Mouse (Mus musculus) limb, embryonic 13.5 days (tissue): ENCODE results near the gene Arhgap31. TPM values are rescaled to one million over a fixed set of nuclear protein-coding genes. Genes with fewer than 3 reads are reported as not detected.
A peak's percentile ranks its signal among the peaks of the same experiment; 100 is the strongest.
"Not testable (repeated sequence)": the region's sequence is repeated elsewhere in the genome, so short reads cannot be mapped to it uniquely, and the experiment has no call there.

Source experiments
- ATAC-seq: fragments of 200-750 bp; cut with Nextera tagmentation; 2 replicates; pipeline ENCODE4 v1.8.0; 2017; ENCODE audit warnings: low read depth, moderate number of reproducible peaks, moderate TSS enrichment; ENCODE audit not compliant: low FRiP score
- H3K27ac ChIP-seq: fragments of 300-500 bp; sonication (generic); 2 replicates; pipeline ENCODE4 v1.5.1; 2015; ENCODE audit warnings: inconsistent platforms, mild to moderate bottlenecking, moderate library complexity
- H3K27me3 ChIP-seq: fragments of 300-500 bp; sonication (generic); 2 replicates; pipeline ENCODE4 v1.6.1; 2015; ENCODE audit warnings: mild to moderate bottlenecking, inconsistent platforms
- H3K36me3 ChIP-seq: fragments of 300-500 bp; sonication (generic); 2 replicates; pipeline ENCODE4 v1.6.1; 2015; ENCODE audit warnings: inconsistent platforms, mild to moderate bottlenecking, moderate library complexity
- H3K4me1 ChIP-seq: fragments of 300-500 bp; sonication (generic); 2 replicates; pipeline ENCODE4 v1.6.1; 2015; ENCODE audit warnings: inconsistent platforms
- H3K4me2 ChIP-seq: fragments of 300-500 bp; sonication (generic); replicated peaks from 2 replicates; pipeline ENCODE4 v1.6.1; 2015; ENCODE audit warnings: inconsistent platforms, mild to moderate bottlenecking, moderate library complexity
- H3K4me3 ChIP-seq: fragments of 300-500 bp; sonication (generic); 2 replicates; pipeline ENCODE4 v1.5.1; 2015; ENCODE audit warnings: moderate library complexity, mild to moderate bottlenecking, inconsistent platforms
- H3K9ac ChIP-seq: fragments of 300-500 bp; sonication (generic); 2 replicates; pipeline ENCODE4 v1.6.1; 2015; ENCODE audit warnings: mild to moderate bottlenecking, inconsistent platforms
- H3K9me3 ChIP-seq: fragments of 300-500 bp; sonication (generic); 2 replicates; pipeline ENCODE4 v1.6.1; 2016; ENCODE audit warnings: inconsistent platforms
- WGBS: fragments of 180-500 bp; shearing (Covaris S2); methylation state at CpG from one replicate; pipeline ENCODE4 v1.1.7; 2015; 5-methylcytosine and 5-hydroxymethylcytosine counted together
- polyA plus RNA-seq: library from polyadenylated mRNA; unstranded; fragments of >200 nt; fragmentation: Nextera tagmentation; extraction: Ambion mirVana; gene quantifications from 2 replicates; pipeline ENCODE4 v1.2.1, GENCODE M21; 2015

Gene Arhgap31
- polyA plus RNA-seq, 1 experiment from 2014 or later, result 14.5 TPM

DNA sequence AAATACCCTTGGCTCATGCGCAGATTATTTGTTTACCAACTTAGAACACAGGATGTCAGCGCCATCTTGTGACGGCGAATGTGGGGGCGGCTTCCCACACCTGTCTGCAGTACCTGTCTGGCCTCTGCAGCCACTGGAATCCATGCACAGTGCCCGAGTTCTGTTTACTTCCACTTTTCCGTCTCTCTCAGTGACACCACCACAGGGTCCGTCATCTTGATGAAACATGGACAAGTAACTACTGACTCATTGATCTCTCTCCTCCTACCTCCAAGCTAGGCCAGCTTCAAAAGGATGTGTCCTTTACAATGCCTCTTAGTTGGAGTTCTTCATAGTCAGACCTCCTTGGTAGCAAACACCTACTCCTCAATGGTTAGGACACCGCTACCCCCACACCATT is 8.3 kb upstream of the Arhgap31 start:
- Histone ChIP-seq H3K9me3 (no peaks in the 10 kb centered on the region), H3K9ac (no peak overlapping the region), H3K4me1 (no peaks in the 10 kb centered on the region), H3K27ac (no peak overlapping the region), H3K27me3 (no peaks in the 10 kb centered on the region), H3K4me2 (no peak overlapping the region), H3K36me3 (no peaks in the 10 kb centered on the region), H3K4me3 (no peak overlapping the region)
- WGBS, result 93% methylated on average over 9 of the region's 9 CpGs
- no peak for ATAC-seq

DNA sequence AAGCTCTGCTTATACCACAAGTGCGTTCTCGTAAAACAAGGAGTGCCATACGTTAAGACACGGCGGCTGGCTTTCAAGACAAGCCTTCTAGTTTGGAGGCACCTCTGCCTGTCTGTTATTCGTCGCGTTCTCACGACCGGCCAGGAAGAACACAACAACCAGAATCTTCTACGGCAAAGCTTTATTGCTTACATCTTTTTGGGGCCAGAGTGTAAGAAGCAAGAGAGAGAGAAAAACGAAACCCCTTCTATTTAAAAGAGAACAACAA is 1.1 kb upstream of the Arhgap31 start:
- not testable (repeated sequence) for H3K36me3 ChIP-seq, H3K9me3 ChIP-seq, ATAC-seq, H3K9ac ChIP-seq, H3K27ac ChIP-seq, H3K27me3 ChIP-seq
- H3K4me3 ChIP-seq, result peak overlapping the region; percentile 73
- peak overlapping the region; percentile 71 for H3K4me2 ChIP-seq
- peaks cover 29% of the 10 kb centered on the region for H3K4me1 ChIP-seq
- 37% methylated on average over 11 of the region's 12 CpGs for WGBS

GRCm38 (mm10) chr16:38713404-38714258 is 557 bp upstream of the Arhgap31 start:
- Histone ChIP-seq H3K27ac (peak overlapping the region; percentile 95), H3K4me1 (peaks cover 31% of the 10 kb centered on the region), H3K27me3 (no peaks in the 10 kb centered on the region), H3K9me3 (no peaks in the 10 kb centered on the region), H3K4me3 (peak overlapping the region; percentile 73), H3K36me3 (no peaks in the 10 kb centered on the region), H3K4me2 (peak overlapping the region; percentile 71), H3K9ac (peak overlapping the region; percentile 87)
- peak; percentile 49 for ATAC-seq
- 16% methylated on average over 17 of the region's 17 CpGs for whole genome bisulfite sequencing

DNA sequence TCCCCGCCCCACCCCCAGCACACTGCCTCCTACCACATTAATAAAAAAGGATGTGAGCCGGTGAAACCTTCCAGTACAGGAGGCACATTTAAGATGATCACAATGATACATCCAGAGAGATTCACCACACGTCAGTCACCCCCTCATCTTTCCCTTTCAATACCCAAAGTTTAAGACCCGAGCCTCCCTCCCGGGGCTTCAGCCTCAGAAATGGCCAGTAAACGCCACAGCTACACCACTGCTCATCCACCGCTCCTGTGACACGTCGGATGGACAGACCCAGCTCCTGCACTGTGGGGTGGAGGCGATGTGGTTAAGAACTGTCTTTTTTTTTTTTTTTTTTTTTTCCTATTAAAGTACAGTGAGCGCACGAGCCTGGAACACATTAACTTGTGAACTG is 969 bp downstream of the Arhgap31 start:
- Histone ChIP-seq H3K9ac (peak overlapping the region; percentile 87), H3K9me3 (no peaks in the 10 kb centered on the region), H3K27me3 (no peaks in the 10 kb centered on the region), H3K4me3 (peak overlapping the region; percentile 73), H3K36me3 (no peaks in the 10 kb centered on the region), H3K4me2 (peak overlapping the region; percentile 71), H3K4me1 (peaks cover 32% of the 10 kb centered on the region), H3K27ac (peak overlapping the region; percentile 95; the same call in 1 of the 2 replicates)
- ATAC-seq, result peak; percentile 38
- WGBS, result 6% methylated on average over 12 of the region's 12 CpGs

DNA sequence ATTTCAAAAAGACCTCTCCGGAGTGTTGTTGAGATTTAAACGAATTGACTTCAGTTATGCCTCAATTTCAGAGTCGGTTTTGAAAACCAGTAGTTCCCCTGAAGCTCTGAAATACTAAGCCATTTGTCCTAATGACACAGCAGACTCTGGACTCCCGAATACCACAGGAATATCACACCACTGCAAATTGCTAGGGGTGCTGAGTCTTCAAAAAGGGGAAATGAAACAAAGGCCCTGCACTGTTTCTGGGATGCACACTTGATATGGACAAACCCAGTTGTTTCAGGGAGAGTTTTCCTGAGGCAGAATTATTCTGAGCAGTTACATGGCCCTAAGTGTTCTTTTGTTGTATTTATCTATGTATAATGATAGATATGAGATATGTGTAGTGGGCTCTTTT is 1.8 kb downstream of the Arhgap31 start:
- Histone ChIP-seq H3K4me3 (peak overlapping the region; percentile 73), H3K4me2 (peak overlapping the region; percentile 71), H3K27ac (no peak overlapping the region), H3K9me3 (no peaks in the 10 kb centered on the region), H3K36me3 (no peaks in the 10 kb centered on the region), H3K9ac (peak overlapping the region; percentile 87; the same call in 1 of the 2 replicates), H3K4me1 (peaks cover 41% of the 10 kb centered on the region), H3K27me3 (no peaks in the 10 kb centered on the region)
- no peak for ATAC-seq
- 30% methylated on average over 4 of the region's 4 CpGs for WGBS

DNA sequence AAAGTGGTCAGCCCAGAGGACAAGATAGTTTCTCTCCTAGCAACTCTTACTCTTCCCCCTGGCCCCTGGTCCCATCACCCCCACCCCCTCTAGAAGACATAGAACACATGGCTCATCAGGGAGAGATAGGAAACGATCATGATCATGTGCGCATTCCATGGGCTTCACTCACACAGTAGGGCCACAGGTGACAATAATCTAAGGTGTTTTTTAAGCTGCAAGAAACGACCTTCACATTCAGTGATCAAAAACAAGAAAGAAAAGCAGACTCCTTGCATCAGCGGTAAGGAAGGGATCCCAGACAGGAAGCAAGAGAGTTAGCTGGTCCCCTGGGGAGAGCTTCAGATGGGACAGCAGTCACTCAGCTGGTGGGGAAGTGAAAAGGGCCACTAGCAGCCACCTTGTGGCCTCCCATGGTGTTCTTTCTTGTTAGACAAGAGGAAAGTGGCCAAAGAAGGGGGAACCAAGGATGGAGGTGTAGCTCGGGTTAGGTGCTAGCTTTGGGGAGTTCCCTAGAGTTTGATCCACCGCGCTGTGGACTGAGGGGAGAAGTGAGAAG is 4.0 kb downstream of the Arhgap31 start:
- ATAC-seq, result no peak
- H3K27me3 ChIP-seq, result no peaks in the 10 kb centered on the region
- H3K9me3 ChIP-seq, result no peaks in the 10 kb centered on the region
- 61% methylated on average over 7 of the region's 7 CpGs for WGBS
- no peak overlapping the region for H3K27ac ChIP-seq
- H3K4me3 ChIP-seq, result no peak overlapping the region
- H3K9ac ChIP-seq, result no peak overlapping the region
- no peak overlapping the region for H3K4me2 ChIP-seq
- peaks cover 45% of the 10 kb centered on the region for H3K4me1 ChIP-seq
- no peaks in the 10 kb centered on the region for H3K36me3 ChIP-seq

DNA sequence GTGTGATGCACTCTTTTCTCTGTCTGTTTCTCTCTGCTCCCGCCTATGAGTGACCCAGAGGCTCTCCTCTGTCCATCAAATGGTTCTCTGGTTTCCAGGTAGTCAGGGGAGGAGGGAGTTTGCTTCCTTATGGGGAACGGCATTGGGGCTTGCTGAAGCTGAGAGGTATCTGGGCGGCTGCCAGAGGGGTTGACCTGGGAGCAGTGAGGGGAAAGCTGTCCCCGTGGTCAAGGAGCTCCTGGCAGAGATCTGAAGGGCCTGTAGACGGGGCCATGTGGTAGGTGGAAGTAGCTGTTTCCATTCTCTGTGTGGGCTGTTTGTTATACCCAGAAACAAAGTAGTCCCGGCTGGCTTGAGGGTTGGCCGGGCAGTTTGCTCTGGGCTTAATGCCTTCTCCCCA is 6.3 kb downstream of the Arhgap31 start:
- Histone ChIP-seq H3K36me3 (no peaks in the 10 kb centered on the region), H3K4me1 (peaks cover 58% of the 10 kb centered on the region), H3K9me3 (no peaks in the 10 kb centered on the region), H3K27me3 (no peaks in the 10 kb centered on the region), H3K9ac (no peak overlapping the region), H3K4me3 (no peak overlapping the region), H3K27ac (no peak overlapping the region), H3K4me2 (no peak overlapping the region)
- WGBS, result 65% methylated on average over 7 of the region's 7 CpGs
- ATAC-seq, result no peak

GRCm38 (mm10) chr16:38705531-38706281 is 7.4 kb downstream of the Arhgap31 start:
- Histone ChIP-seq H3K27me3 (no peaks in the 10 kb centered on the region), H3K4me3 (no peak overlapping the region), H3K4me1 (peaks cover 56% of the 10 kb centered on the region), H3K9me3 (no peaks in the 10 kb centered on the region), H3K4me2 (no peak overlapping the region), H3K9ac (no peak overlapping the region), H3K27ac (no peak overlapping the region), H3K36me3 (no peaks in the 10 kb centered on the region)
- WGBS, result 80% methylated on average over 9 of the region's 9 CpGs
- ATAC-seq, result no peak

DNA sequence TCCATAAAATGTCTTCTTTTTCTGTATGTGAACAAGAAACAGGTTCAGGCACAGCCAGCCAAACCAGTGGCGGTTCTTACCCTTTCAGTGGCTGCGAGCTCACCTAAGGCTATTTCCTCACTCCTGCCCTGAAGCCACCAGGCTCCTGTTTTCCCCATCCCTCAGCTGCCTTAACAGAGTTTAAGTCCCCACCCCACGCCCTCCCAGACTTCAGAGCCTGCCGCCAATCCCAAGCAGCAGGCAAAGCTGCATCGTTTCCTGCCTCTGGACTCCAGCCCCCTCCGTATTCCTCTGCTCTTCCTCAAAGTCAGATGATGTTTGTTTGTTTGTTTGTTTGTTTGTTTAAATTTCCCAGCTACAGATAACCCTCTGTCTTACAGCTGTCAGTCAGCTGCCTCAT is 9.6 kb downstream of the Arhgap31 start:
- 13% methylated on average over 6 of the region's 6 CpGs for WGBS
- no peak for ATAC-seq

GRCm38 (mm10) chr16:38702316-38702715 is 10.8 kb downstream of the Arhgap31 start:
- peaks cover 52% of the 10 kb centered on the region for H3K4me1 ChIP-seq
- 76% methylated on average over 3 of the region's 3 CpGs for WGBS
- H3K36me3 ChIP-seq, result no peaks in the 10 kb centered on the region
- no peak overlapping the region for H3K4me3 ChIP-seq
- no peaks in the 10 kb centered on the region for H3K9me3 ChIP-seq
- no peaks in the 10 kb centered on the region for H3K27me3 ChIP-seq
- peak overlapping the region; percentile 59; the same call in 1 of the 2 replicates for H3K27ac ChIP-seq
- no peak for ATAC-seq
- H3K9ac ChIP-seq, result no peak overlapping the region
- peak overlapping the region; percentile 31 for H3K4me2 ChIP-seq

More for the DNA sequence above, 9.6 kb downstream of the Arhgap31 start:
- H3K9ac ChIP-seq, result no peak overlapping the region
- H3K4me1 ChIP-seq, result peaks cover 52% of the 10 kb centered on the region
- no peak overlapping the region for H3K27ac ChIP-seq
- no peaks in the 10 kb centered on the region for H3K36me3 ChIP-seq
- H3K4me2 ChIP-seq, result no peak overlapping the region
- H3K4me3 ChIP-seq, result no peak overlapping the region
- H3K9me3 ChIP-seq, result no peaks in the 10 kb centered on the region
- no peaks in the 10 kb centered on the region for H3K27me3 ChIP-seq

DNA sequence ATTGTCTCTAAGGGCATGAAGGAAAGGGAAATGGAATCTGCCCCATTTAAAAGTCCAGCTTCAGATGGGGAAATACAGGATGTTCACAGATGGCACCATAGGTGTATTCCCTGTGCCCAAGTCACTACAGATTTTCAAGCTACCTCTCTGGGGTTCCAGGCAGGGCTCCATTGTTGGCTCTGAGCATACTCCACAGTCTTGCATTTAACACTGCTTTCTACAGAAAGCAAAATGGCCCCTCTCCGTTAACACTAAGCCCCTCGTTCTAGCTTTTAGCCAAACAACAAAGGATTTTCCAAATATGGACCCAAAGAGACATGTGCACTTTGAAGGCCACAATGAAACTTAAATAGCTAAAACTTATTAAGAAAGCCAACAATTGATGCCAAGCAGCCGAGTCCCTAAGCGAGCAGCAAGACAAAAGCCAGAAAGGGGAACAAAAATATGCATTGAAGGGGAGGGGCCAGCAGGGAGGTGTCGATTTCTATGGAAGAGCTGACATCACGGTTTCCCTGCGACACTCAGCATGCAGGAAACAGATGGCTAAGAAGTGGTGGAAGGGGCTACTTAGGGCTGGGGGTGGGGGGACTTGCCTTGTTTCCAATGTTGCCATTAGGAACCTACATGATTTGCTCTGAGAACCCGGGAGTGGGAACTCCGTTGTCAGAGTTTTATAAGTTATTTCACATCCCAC is 11.4 kb downstream of the Arhgap31 start:
- Histone ChIP-seq H3K4me2 (peak overlapping the region; percentile 31), H3K9me3 (no peaks in the 10 kb centered on the region), H3K9ac (no peak overlapping the region), H3K4me3 (no peak overlapping the region), H3K27me3 (no peaks in the 10 kb centered on the region), H3K36me3 (no peaks in the 10 kb centered on the region), H3K4me1 (peaks cover 46% of the 10 kb centered on the region), H3K27ac (peak overlapping the region; percentile 59)
- WGBS, result 26% methylated on average over 9 of the region's 9 CpGs
- peak; percentile 72; the same call in 1 of the 2 replicates for ATAC-seq
